Mouse (Mus musculus) T-helper 17 cell (primary cell): ENCODE measurements at regions not wholly inside any gene's neighbourhood (a gene's known extent, or its start where the extent isn't known, plus 50 kb on each side); places are given as distances from the start of the nearest gene placed in this dataset.

ENCODE experiments used
- in situ Hi-C, 2 experiments: fragments of 300-600 bp; cut with MboI, MseI; formaldehyde crosslinking; loops; 1 replicate in 1 of 2; 2 replicates in 1 of 2; pipeline ENCODE4 v1.15.1; 2025; ENCODE audit warnings: high pct_unique_total_duplicates in 2 of 2

- in situ Hi-C loops, result loop anchor here in 1 of 2 experiments (10.0 kb wide), 1 partner anchor 440 kb away; no protein-coding TSS in a partner anchor
Observed at GRCm38 (mm10) chr5:146684429-146684828, 99.4 kb upstream of the Gpr12 start.

- in situ Hi-C loops, result loop anchor here in 1 of 2 experiments (10.0 kb wide), 1 partner anchor 441 kb away; no protein-coding TSS in a partner anchor
Observed at GRCm38 (mm10) chr5:146683554-146683953, 98.5 kb upstream of the Gpr12 start.

- in situ Hi-C loops, result loop anchor here in 1 of 2 experiments (10.0 kb wide), 1 partner anchor 442 kb away; no protein-coding TSS in a partner anchor
Observed at GRCm38 (mm10) chr5:146682893-146683292, 97.9 kb upstream of the Gpr12 start.

- in situ Hi-C loops, result loop anchor here in 1 of 2 experiments (10.0 kb wide), 1 partner anchor 443 kb away; no protein-coding TSS in a partner anchor
Observed at GRCm38 (mm10) chr5:146681512-146681911, 96.5 kb upstream of the Gpr12 start.

GRCm38 (mm10) chr5:146679198-146679681 is 94.2 kb upstream of the Gpr12 start:
- in situ Hi-C loops, result no loop called here

- in situ Hi-C loops, result no loop called here
Observed at GRCm38 (mm10) chr5:146678775-146679170, 93.7 kb upstream of the Gpr12 start.

GRCm38 (mm10) chr5:146678049-146678774 is 93.2 kb upstream of the Gpr12 start:
- in situ Hi-C loops, result no loop called here

- in situ Hi-C loops, result no loop called here
Observed at GRCm38 (mm10) chr5:146677151-146677515, 92.1 kb upstream of the Gpr12 start.

- in situ Hi-C loops, result no loop called here
Observed at GRCm38 (mm10) chr5:146676470-146677150, 91.6 kb upstream of the Gpr12 start.

GRCm38 (mm10) chr5:146675887-146676277 is 90.8 kb upstream of the Gpr12 start:
- in situ Hi-C loops, result no loop called here

- in situ Hi-C loops, result no loop called here
Observed at GRCm38 (mm10) chr5:146675006-146675886, 90.2 kb upstream of the Gpr12 start.

GRCm38 (mm10) chr5:146661751-146662150 is 76.7 kb upstream of the Gpr12 start:
- in situ Hi-C loops, result loop anchor here in 1 of 2 experiments (5.0 kb wide), 1 partner anchor 89 kb away; no protein-coding TSS in a partner anchor

GRCm38 (mm10) chr5:146657228-146657627 is 72.2 kb upstream of the Gpr12 start:
- in situ Hi-C loops, result no loop called here

GRCm38 (mm10) chr5:146655394-146655793 is 70.4 kb upstream of the Gpr12 start:
- in situ Hi-C loops, result no loop called here

- in situ Hi-C loops, result no loop called here
Observed at GRCm38 (mm10) chr5:146653686-146654450, 68.8 kb upstream of the Gpr12 start.

GRCm38 (mm10) chr5:146652874-146653273 is 67.8 kb upstream of the Gpr12 start:
- in situ Hi-C loops, result no loop called here

GRCm38 (mm10) chr5:146648519-146649060 is 63.6 kb upstream of the Gpr12 start:
- in situ Hi-C loops, result no loop called here

GRCm38 (mm10) chr5:146647628-146648380 is 62.8 kb upstream of the Gpr12 start:
- in situ Hi-C loops, result no loop called here

- in situ Hi-C loops, result no loop called here
Observed at GRCm38 (mm10) chr5:146644499-146644898, 59.5 kb upstream of the Gpr12 start.

- in situ Hi-C loops, result no loop called here
Observed at GRCm38 (mm10) chr5:146641931-146642330, 56.9 kb upstream of the Gpr12 start.
